Mouse (Mus musculus) c-Kit-positive CD71-positive TER-119-negative erythroid progenitor cells, embryonic 14.5 days (primary cell): ENCODE results near the gene Gnai3.
A peak's percentile ranks its signal among the peaks of the same experiment; 100 is the strongest.

Source experiments
- DNase-seq: peaks from one replicate; pipeline ENCODE4 v3.0.0-alpha.2; 2013; ENCODE audit warnings: low read depth

Gene Gnai3

DNA sequence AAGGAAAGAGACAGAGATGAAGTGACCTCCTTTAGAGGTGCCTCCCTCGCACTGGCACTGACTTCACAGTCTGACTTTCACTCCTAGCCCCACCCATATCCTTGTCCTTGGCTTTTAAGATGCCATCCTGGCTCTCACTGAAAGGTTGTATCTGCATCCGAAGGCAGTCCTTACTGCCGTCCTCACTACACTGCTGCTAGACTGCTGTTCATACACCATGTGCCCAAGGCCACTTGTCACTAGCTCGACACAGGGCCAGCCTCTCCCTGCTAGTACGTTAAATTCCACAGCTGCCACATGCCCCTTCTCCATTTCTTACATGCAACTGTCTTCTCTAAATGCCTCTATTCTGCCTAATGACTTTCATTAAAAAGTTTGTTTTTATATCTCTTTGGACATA, 34.6 kb downstream of the Gnai3 start:
- no peak for DNase-seq

DNA sequence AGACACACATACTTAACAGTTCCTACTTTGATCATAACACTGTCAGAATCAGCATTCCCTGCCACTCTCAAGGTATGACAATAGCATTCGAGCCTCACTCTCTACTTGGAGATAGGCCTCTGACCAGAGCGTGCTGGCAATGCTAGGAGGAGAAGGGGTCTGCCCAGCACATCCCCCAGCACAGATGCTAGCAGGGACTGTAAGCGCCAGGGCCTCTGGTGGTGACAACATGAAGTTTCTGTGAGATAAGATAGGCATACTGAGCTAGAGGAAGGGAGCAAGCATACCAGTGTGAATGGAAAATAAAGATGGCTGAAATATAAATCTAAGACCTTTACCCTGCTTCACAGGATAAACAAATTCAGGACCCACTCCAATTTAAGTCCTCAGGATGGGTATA, 40.7 kb downstream of the Gnai3 start:
- no peak for DNase-seq

DNA sequence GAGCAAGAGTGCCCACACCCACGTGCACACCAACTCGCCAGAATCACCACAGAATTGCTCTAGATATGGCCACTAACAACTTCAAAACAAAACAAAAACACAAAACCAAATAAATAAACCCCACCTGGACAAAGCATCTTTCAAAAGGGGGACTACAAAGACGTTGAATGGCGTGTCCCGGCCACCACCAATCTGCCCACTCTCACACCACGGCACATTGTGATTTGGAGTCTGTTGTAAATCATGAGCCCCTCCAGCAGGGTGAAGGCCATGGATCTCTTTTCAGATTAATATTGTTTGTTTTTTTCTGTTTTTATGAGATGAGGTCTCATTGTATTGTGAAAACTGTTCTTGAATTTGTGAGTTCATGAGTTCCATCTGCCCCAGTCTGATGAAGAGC, 43.9 kb downstream of the Gnai3 start:
- no peak for DNase-seq

DNA sequence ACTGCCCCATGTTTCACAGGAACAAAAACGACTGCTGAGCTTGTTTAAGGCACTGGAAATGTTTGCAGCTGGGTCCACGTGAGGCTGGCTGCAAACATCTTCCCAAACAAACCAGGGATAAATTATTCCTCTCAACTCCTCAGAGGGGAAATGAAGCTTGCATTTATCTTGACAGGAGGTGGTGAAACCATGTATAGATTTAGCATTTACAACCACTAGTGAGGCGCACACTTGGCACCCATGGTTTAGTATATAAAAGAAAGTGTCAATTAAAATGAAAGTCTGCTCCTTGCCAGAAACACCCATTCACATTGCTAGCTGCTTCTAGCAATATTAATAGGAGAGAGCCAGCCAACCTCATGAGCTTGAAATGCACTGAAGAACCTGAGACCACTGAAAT, 44.4 kb downstream of the Gnai3 start:
- DNase-seq, result no peak

DNA sequence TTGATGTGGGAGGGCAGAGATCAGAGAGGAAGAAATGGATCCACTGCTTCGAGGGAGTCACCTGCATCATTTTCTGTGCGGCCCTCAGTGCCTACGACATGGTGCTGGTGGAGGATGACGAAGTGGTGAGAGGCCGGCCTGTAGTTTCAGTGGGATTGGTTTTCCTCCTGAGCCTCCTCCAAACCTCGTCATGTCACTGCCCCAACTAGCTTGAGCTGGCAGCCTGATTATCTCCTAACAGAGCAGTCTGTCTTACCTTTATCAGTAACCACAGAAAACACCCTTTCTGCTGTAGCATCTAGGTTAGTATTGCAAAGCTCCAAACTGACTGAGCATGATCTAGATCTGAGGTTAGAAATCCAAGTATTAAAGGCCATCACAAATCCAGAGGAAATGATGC, 47.6 kb downstream of the Gnai3 start:
- DNase-seq, result no peak

DNA sequence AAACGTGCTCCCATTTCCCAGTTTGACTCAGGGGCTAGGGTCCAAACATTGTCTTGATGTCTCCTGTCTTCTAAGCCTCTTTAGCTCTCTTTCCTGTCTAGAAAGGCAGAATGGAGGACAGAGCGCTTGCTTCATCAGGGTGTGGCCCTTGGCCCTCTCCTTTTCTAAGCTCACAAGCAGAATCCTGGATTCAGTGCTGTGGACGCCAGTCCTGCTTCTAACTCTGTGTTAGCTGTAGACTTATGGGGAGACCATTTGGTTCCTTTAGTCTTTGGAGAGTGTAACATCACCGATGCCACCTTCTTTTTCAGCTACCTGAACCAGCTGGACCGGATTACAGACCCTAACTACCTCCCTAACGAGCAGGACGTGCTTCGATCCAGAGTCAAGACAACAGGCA, 48.3 kb downstream of the Gnai3 start:
- no peak for DNase-seq

DNA sequence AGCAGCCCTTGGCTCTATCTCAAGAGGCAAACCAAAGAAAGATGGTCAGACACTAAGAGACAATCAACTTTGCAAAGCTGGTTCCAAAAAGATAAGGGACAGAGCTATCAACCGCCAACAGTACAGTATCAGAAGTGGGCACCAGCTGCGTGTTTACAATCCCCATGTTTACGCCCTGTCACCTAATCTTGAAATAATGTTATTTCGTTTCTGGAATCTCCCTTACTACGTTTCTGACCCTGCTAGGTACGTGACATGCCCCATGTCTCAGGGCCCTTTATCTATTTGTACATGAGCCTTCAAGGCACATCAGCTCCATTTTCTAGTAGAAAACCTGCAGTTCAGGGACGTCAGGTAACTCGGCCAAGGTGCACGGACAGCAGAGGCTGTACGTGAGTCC, 49.2 kb downstream of the Gnai3 start:
- peak; percentile 87 for DNase-seq

DNA sequence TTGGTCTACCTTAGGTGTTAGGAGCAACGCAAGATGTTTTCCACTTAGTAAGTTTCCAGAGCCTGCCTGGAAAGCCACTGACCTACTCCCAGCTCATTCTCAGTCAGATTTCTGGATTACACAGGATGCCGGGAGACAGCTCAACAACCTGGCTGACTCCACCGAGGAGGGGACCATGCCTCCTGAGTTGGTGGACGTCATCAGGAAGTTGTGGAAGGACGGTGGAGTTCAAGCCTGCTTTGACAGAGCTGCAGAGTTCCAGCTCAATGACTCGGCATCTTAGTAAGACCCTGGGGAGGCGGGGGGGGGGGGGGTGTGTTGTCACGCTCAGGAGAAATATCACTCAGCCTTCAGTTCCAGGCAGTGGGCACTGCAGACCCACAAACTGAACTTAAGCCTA, 49.7 kb downstream of the Gnai3 start:
- no peak for DNase-seq

DNA sequence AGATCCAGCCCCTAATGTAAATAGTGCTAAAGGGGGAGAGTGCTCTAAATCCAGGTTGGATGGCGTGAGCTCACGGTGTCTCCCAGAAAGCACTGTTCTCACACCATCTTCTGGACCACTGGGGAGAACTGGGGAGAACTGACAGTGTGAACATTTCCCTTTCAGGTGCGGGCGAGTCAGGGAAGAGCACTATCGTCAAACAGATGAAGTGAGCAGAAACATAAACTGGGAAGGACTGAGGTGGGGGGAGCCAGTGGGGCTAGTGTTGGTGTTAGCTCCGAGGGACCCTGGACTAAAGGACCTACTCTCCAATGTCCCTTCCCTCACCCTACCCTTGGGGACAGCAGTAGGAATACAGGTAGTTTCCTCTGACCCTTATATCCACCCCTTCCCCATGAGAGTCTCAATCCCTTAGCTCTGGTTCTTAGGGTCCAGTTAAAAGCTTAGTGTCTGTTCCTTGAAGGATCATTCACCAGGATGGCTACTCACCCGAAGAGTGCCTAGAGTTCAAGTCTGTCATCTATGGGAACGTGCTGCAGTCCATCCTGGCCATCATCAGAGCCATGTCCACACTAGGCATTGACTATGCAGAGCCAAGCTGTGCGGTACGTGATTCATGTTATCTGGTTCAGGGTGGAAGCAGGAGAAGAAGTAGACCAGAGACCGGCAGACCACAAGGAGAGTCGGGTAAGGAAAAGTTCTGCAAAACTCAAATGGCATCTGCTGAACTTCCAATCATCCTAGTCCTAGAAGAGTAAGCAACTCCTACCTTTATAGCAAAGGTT, 50.8 kb downstream of the Gnai3 start:
- DNase-seq, result no peak

DNA sequence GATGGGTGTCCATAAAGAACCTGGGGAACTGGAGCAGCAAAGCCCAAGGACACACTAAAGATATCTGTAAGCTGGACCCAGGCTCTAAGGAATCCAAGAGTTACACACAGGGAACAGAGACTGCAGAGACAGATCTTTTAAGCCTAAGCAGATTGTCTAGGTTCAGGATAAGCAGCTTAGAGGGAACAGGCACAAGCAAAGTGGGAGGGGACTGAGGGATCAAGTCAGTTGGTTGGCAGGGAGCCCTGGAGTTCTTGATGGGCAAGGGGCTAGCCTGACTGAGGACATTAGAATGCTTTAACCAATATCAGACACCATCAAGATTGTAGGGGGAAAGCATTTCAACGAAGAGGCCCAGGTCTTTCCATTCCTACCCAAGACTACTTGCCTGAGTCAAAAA, 51.8 kb downstream of the Gnai3 start:
- no peak for DNase-seq

DNA sequence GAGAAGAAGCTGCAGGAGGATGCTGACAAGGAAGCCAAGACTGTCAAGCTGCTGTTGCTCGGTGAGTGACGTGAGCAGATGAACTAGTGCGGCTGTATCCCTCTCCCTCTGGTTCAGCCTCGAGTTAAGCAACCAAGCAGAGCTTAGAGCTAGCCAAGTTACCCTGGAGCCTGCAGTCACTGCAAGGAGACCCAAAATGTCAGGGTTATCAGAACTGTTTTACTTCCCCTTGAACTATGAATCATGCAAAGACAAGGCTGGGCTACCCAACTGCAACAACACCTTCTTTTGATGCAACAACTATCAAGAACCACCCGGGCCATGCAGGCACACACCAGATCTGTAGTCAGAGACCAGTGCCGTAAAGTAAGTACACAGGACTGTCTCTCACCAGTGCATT, 52.6 kb downstream of the Gnai3 start:
- no peak for DNase-seq

DNA sequence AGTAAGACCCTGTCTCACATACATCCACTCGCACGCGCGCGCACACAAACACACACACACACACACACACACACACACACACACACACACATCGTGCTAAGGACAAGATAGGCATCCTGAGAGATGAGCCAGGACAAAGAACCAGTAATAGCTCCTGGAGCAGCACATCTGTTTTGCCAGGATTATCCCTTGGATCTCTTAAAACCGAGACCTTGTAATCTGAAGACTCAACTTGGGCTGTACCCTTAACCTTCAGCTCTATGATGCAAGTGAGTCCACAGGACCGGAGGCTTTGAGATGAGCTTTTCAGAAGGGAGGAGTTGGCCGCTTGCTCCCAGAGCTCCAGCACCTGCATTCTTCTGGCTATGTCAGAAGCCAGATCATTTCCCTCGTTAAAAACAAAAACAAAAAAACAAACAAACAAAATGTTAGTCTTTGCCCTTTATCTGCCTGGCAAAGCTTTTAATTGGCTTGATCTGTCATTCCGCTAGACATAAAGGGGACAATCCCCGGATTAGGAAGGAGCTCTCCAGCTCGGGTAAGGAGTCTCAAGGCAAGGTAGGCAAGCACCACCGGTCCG, 53.3 kb downstream of the Gnai3 start, which contains the start of gene Gnat2:
Gene Gnat2 (plus strand): TSS at position 254 of the 580 bp plus-strand sequence.
- no peak for DNase-seq

DNA sequence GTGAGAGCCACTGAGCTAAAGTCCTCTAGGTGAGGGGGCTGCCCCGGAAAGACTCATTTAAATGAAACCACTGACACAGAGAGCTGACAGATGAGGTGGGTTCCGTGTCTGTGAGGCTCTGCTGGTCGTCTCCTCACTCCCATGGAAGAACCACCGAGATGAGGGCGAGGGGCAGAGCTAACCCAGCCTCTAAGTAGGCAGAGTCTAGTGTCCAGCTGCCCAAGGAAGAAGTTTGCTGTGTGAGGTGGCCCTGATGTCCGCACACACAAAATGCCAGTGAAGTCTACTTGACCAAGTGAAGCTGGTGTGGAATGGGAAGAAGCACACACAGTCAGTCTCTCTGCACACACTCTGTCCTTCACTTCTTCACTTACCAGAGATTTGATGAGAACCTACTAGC, 53.9 kb downstream of the Gnai3 start:
- DNase-seq, result no peak

DNA sequence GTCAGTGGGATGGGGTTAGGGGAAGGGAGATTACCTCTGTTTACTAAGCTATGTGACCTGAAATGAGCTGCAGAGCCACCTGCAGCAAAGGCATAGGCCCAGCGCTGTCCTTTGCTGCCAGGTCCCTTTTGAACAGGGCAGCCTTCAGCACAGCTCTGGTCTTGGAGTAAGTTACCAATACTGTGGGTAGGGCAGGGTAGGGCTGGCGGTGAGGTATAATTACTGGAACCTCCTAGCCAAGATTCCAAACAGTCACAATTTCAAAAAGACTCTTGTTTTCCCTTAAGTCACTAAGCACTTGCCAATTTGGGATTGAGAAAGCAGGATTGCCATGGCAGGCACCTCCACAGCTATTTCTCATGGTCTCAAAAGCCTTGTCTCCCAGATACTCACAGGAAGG, 55.4 kb downstream of the Gnai3 start:
- DNase-seq, result no peak

DNA sequence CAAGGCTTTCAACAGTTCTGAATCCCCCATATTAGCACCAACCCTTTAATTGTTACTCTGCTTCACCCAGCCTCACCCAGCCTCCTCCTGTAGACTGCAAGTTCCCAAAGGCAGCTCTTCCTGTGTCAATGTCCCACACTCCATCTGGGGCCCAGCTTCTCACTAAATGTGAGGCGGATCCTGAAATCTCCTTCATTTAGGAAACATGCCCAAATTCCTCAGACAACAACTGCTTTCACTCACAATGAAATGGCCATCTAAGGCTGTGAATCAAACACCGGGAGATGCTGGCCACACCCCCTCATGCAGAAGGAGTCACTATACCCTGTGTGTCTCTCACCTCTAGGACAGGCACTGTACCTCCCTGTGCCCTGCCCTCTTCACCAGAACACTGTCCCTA, 56.0 kb downstream of the Gnai3 start:
- DNase-seq, result no peak

DNA sequence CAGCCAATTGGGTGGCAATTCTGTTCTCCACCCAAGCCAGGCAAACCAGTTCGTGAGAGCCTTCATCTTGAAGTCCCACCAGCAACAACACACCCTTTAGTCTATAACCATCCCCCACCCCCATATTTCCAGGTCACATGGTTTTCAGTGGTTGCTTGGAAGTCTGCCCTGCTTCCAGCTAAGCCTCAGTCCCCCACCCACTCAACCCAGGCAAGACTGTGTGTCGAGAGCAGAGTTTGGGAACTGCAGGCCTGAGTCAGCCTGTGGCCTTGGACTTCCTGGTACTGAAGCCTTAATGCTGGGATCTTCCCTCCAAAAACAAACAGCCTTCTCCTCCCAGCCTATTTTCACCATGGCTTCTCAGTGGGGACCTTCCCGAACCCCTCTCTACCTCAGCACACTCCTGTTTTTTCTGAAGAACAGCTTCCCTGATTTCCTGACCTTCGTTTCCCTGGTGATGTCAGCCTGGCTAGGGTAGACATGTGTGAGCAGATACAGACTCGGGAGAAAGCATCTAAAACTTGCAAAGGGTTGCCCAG, 57.0 kb downstream of the Gnai3 start:
- DNase-seq, result no peak

DNA sequence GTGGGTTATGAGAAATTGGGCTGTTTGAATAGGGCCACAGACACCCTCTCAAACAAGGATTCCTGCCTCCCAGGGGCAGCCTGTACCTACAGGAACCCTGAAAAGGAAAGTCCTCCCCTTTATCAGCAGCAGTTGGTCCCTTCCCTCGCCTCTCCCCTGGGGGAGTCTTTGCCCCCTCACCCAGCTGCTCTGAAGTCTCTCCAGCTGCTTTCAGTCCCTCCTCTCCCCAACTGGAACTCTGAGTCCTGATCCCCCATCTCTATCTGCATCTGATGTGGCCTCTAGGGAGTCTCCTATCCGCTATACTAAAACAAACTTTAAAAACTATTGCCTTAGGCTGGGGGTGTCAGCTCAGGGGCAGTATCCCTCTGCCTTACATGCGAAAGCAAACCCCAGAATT, 58.6 kb downstream of the Gnai3 start:
- no peak for DNase-seq

DNA sequence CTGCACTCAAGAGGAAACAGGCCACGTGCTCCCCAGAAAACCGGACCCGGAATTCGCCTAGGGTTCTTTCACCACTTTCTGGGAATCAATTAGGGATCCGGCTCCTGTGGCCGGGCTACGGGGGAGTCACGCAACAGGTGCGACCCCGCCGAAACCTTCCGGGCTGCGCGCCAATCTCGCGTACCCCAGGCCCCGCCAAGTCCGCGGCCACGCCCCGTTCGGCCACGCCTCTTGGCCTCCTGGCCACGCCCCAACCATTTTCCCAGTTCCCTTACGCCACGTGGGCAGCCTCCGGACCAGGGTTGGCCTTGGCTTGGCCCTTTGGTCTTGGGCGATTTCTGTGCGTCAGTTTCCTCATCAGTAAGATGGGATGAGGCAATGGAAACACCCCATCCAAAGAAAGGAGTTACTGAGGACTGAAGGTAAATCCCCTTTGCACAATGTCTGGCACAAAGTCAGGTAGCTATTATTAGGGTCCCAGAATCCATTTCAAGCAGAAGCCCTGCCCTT, 59.4 kb downstream of the Gnai3 start, which contains the start of gene Ampd2:
Gene Ampd2 (minus strand): TSS at position 182 of the 510 bp plus-strand sequence.
- no peak for DNase-seq

DNA sequence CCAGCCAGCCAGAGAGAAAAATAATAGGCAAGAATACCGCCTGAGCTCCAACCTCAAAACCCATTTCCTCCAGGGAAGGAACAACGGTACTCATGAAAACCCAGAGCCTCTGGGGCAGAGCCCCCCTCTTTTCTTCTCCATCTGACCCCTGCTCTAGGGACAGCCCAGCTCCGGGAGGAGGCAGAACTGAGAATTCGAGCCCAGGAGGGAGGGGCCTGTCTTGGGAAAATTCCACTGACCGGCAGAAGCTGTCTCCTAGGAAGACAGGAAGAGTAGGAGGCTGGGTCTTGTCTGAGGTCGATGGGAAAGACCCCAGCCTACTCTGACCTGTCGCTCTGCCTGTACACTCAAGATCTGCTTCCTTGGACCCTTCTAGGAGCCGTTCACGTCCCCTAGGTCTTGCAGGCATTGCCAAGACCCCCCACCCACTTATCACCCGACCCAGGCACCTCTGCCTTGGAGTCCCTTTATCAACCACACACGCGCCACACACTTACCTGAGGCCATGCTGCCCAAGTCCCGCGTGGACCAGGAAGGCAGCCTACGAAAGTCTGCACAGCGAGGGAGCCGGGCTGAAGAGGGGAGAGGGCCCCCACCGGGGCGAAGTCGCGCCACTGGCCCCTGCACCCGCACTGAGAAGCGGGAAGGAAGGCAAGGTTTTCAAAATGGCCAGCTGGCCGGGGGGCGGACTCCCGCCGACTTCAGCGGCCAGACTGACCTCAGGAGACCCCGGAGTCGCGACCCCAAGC, 60.1 kb downstream of the Gnai3 start:
- no peak for DNase-seq

DNA sequence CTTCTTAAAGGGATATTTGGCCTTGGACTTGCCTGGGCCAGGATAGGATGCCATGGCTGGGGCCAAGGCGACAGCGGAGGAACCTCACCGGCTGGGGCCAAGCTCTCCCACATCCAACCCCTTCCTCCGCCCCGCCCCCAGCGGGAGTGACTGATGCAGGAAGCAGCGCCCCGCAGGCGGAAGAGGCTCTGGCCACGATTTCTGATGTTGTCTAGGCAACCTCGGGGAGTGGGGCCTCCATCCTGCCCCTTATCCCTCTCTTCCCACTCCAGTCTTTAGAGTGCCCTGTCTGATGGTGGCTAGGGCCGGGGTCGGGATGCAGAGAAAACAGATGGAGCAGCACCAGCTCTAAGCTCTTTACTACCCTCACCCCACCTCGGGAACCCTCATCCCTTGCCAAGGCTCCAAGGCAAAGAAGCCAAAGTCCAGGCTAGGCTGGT, 60.6 kb downstream of the Gnai3 start:
- DNase-seq, result peak; percentile 84

DNA sequence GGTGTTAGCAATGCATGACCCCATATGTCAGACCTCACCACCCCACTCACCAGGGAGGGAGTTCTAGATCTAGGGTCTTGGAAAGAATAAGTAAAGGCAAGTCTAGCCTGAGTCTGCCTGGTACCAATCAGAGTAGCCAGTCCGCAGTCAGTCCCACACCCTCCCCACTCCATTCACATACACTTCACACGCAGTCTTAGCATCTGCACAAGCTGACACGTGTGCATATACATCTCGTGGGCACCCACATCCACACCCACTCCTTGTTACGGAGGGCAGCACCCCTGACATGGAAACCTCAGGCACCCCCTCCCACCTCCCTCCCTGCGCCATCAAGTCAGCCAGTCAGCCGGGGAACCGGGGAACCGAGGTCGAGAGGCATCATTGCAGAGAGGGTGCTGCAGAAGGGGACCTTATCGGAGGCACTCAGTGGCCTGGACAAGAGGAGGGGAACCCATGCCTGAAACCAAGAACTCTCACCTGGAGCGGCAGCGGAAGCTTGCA, 61.1 kb downstream of the Gnai3 start:
- no peak for DNase-seq

DNA sequence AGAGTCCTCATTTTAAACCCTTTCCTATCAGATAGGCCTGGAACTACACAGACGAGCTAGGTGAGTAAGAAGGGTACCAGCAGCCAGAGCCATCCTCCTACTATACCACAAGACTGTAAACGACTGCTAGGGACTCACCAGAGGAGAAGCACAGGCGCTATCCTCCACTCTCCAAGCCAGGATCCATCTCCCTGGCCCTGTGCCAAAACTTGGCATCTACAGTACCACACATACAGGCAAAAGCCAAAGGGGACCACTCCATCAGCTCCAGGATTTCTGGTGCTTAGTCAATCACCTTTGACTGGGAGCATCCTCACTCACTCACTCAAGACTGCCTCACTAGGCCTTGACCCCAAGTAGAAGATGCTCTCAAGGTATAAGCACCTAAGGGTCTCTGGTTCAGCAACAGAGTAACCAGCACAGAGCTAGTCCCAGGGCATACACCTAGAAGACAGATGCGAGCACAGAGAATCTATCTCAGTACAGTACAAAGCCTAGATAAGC, 62.0 kb downstream of the Gnai3 start:
- DNase-seq, result no peak
